Mouse (Mus musculus) liver, adult (tissue): Measurements from ENCODE around the gene Eef1akmt2.

Experiments used
- GATA4 ChIP-seq: IDR thresholded peaks from 2 replicates; pipeline ENCODE4 v1.6.1; 2014; ENCODE audit warnings: mild to moderate bottlenecking, low read length; ENCODE audit not compliant: insufficient replicate concordance

The Eef1akmt2 gene

GRCm38 (mm10) chr7:132824346-132825022 lies 28.0 kb downstream of the Eef1akmt2 start:
- no peak for TF ChIP-seq GATA4

- TF ChIP-seq GATA4, result no peak
These were observed 28.6 kb downstream of the Eef1akmt2 start for GRCm38 (mm10) chr7:132823832-132824231.

GRCm38 (mm10) chr7:132820692-132821091 lies 31.8 kb downstream of the Eef1akmt2 start:
- no peak for TF ChIP-seq GATA4

- TF ChIP-seq GATA4, result no peak
These were observed 35.4 kb downstream of the Eef1akmt2 start for GRCm38 (mm10) chr7:132817056-132817455.

GRCm38 (mm10) chr7:132816528-132816927 lies 35.9 kb downstream of the Eef1akmt2 start:
- TF ChIP-seq GATA4, result no peak

GRCm38 (mm10) chr7:132815081-132815480 lies 37.4 kb downstream of the Eef1akmt2 start:
- TF ChIP-seq GATA4, result no peak

GRCm38 (mm10) chr7:132814089-132814450 lies 38.4 kb downstream of the Eef1akmt2 start:
- TF ChIP-seq GATA4, result no peak

GRCm38 (mm10) chr7:132813416-132814088 lies 38.9 kb downstream of the Eef1akmt2 start, which contains the start of gene Fam53b:
TSS of gene Fam53b (minus strand) at chr7:132813886.
- no peak for TF ChIP-seq GATA4

- TF ChIP-seq GATA4, result no peak; the same call in 1 of the 2 replicates
These were observed 39.7 kb downstream of the Eef1akmt2 start for GRCm38 (mm10) chr7:132812619-132813415.

- peak; percentile 54; the same call in 1 of the 2 replicates for TF ChIP-seq GATA4
These were observed 40.5 kb downstream of the Eef1akmt2 start for GRCm38 (mm10) chr7:132811716-132812618.

- no peak for TF ChIP-seq GATA4
These were observed 41.6 kb downstream of the Eef1akmt2 start for GRCm38 (mm10) chr7:132810879-132811278.

GRCm38 (mm10) chr7:132810368-132810767 lies 42.1 kb downstream of the Eef1akmt2 start:
- no peak for TF ChIP-seq GATA4

GRCm38 (mm10) chr7:132809721-132810120 lies 42.8 kb downstream of the Eef1akmt2 start:
- no peak for TF ChIP-seq GATA4

GRCm38 (mm10) chr7:132808841-132809682 lies 43.4 kb downstream of the Eef1akmt2 start:
- no peak for TF ChIP-seq GATA4
